ENCODE assay signal across 8 mouse cellular contexts in genomic region chr11:75650958-75651425, GRCm38 (mm10). TPM values are rescaled to one million over a fixed set of nuclear protein-coding genes. Genes with fewer than 3 reads are reported as not detected.
A peak's percentile ranks its signal among the peaks of the same experiment; 100 is the strongest.
DNase-seq lines count a peak whose midpoint lies in the region; ATAC-seq and TF ChIP-seq lines count a peak whose summit lies in the region.

No protein-coding gene starts in this region.

- DNase-seq in kidney, postnatal 4 days: no peak
- no peak for DNase-seq in ovary, postnatal 10 days (ENCODE audit: low spot score)
- no peak for DNase-seq in cerebellum, postnatal 25 days

- H3ac ChIP-seq in myocyte (ENCODE audit: control insufficient read depth, insufficient read length): peak overlapping the region; percentile 78

- 48% methylated on average over 13 of the region's 13 CpGs for WGBS in kidney, embryonic 14.5 days
- 39% methylated on average over 13 of the region's 13 CpGs for WGBS in embryonic facial prominence, embryonic 15.5 days
- WGBS in limb, embryonic 13.5 days: 43% methylated on average over 13 of the region's 13 CpGs

- no peaks in the 10 kb centered on the region for H3K9me3 ChIP-seq in kidney, embryonic 14.5 days (ENCODE audit: control insufficient read depth, low read length)
- H3K9me3 ChIP-seq in embryonic facial prominence, embryonic 15.5 days (replicated peaks): no peaks in the 10 kb centered on the region
- no peaks in the 10 kb centered on the region for H3K9me3 ChIP-seq in limb, embryonic 13.5 days

- peak overlapping the region; percentile 93 for H3K4me2 ChIP-seq in kidney, embryonic 14.5 days (replicated peaks; ENCODE audit: low read depth, low read length)
- peak overlapping the region; percentile 88 for H3K4me2 ChIP-seq in embryonic facial prominence, embryonic 15.5 days (replicated peaks)
- H3K4me2 ChIP-seq in limb, embryonic 13.5 days (replicated peaks): peak overlapping the region; percentile 94
- peak overlapping the region; percentile 90 for H3K4me2 ChIP-seq in myocyte (ENCODE audit: low read depth)

- peak overlapping the region; percentile 92; the same call in 1 of the 2 replicates for H3K27ac ChIP-seq in kidney, embryonic 14.5 days (ENCODE audit: low read depth, low read length)
- H3K27ac ChIP-seq in embryonic facial prominence, embryonic 15.5 days (replicated peaks): peak overlapping the region; percentile 28; the same call in 1 of the 2 replicates
- H3K27ac ChIP-seq in limb, embryonic 13.5 days: no peak overlapping the region

- peak overlapping the region; percentile 73 for H3K4me3 ChIP-seq in kidney, embryonic 14.5 days (ENCODE audit: low read length)
- peak overlapping the region; percentile 59 for H3K4me3 ChIP-seq in embryonic facial prominence, embryonic 15.5 days (replicated peaks)
- H3K4me3 ChIP-seq in limb, embryonic 13.5 days: peak overlapping the region; percentile 67
- H3K4me3 ChIP-seq in myocyte: peak overlapping the region; percentile 65

- no peaks in the 10 kb centered on the region for H3K27me3 ChIP-seq in kidney, embryonic 14.5 days (ENCODE audit: control insufficient read depth, insufficient read depth, low read length)
- H3K27me3 ChIP-seq in embryonic facial prominence, embryonic 15.5 days: no peaks in the 10 kb centered on the region
- H3K27me3 ChIP-seq in limb, embryonic 13.5 days: peaks cover 26% of the 10 kb centered on the region
- no peaks in the 10 kb centered on the region for H3K27me3 ChIP-seq in myocyte (ENCODE audit: control insufficient read depth, insufficient read depth, insufficient read length)

- H3K36me3 ChIP-seq in kidney, embryonic 14.5 days (ENCODE audit: control insufficient read depth, insufficient read depth, low read length): no peaks in the 10 kb centered on the region
- H3K36me3 ChIP-seq in embryonic facial prominence, embryonic 15.5 days: no peaks in the 10 kb centered on the region
- H3K36me3 ChIP-seq in limb, embryonic 13.5 days: peaks cover 8% of the 10 kb centered on the region
- H3K36me3 ChIP-seq in myocyte (ENCODE audit: control insufficient read depth, insufficient read depth): no peaks in the 10 kb centered on the region

- peak overlapping the region; percentile 80 for H3K9ac ChIP-seq in kidney, embryonic 14.5 days (ENCODE audit: low read depth, low read length)
- H3K9ac ChIP-seq in embryonic facial prominence, embryonic 15.5 days: peak overlapping the region; percentile 54; the same call in 1 of the 2 replicates
- H3K9ac ChIP-seq in limb, embryonic 13.5 days: peak overlapping the region; percentile 81

- no peak for ATAC-seq in kidney, embryonic 14.5 days (ENCODE audit: low FRiP score, low TSS enrichment)
- ATAC-seq in embryonic facial prominence, embryonic 15.5 days (ENCODE audit: insufficient number of reproducible peaks, low FRiP score, low TSS enrichment, low read depth): no peak
- no peak for ATAC-seq in limb, embryonic 13.5 days (ENCODE audit: low FRiP score, low read depth)
- ATAC-seq in erythroid progenitor cell, adult 5-6 weeks (replicated peaks; ENCODE audit: low FRiP score, poor library complexity, severe bottlenecking): no peak

- peaks cover 25% of the 10 kb centered on the region for H3K4me1 ChIP-seq in kidney, embryonic 14.5 days (ENCODE audit: control insufficient read depth, insufficient read depth, low read length)
- peaks cover 68% of the 10 kb centered on the region for H3K4me1 ChIP-seq in embryonic facial prominence, embryonic 15.5 days
- H3K4me1 ChIP-seq in limb, embryonic 13.5 days: peaks cover 46% of the 10 kb centered on the region

- no peak for TF ChIP-seq POLR2A in myocyte (IDR thresholded peaks at IDR 0.05; ENCODE audit: insufficient read length, low read depth)

- H3K79me2 ChIP-seq in myocyte (ENCODE audit: control insufficient read depth, insufficient read depth): peaks cover 10% of the 10 kb centered on the region

TF ChIP-seq in myocyte, 11 proteins besides CTCF, POLR2A, EP300 and RAD21:
- TF ChIP-seq REST (IDR thresholded peaks at IDR 0.05; ENCODE audit: insufficient read depth, insufficient read length) (no peak), MYOG (IDR thresholded peaks at IDR 0.05; ENCODE audit: control insufficient read depth in 1 of 3, insufficient read depth in 1 of 3, insufficient read length in 2 of 3, low read depth in 2 of 3) (no peak), E2F4 (IDR thresholded peaks at IDR 0.05; ENCODE audit: insufficient read depth) (no peak), MYOD1 (IDR thresholded peaks at IDR 0.05; ENCODE audit: control insufficient read depth in 1 of 3, insufficient read length in 2 of 3, low read depth in 2 of 3) (no peak), MAX (IDR thresholded peaks at IDR 0.05; ENCODE audit: low read depth) (no peak), CEBPB (IDR thresholded peaks at IDR 0.05; ENCODE audit: insufficient read depth, poor library complexity, severe bottlenecking) (no peak), USF1 (IDR thresholded peaks at IDR 0.05; ENCODE audit: low read depth) (no peak), TCF3 (IDR thresholded peaks at IDR 0.05; ENCODE audit: insufficient read length, low read depth) (no peak), POLR2AphosphoS2 (IDR thresholded peaks at IDR 0.05; ENCODE audit: insufficient read length, low read depth) (no peak), TCF12 (IDR thresholded peaks at IDR 0.05; ENCODE audit: insufficient read depth, poor library complexity, severe bottlenecking) (no peak), SRF (IDR thresholded peaks at IDR 0.05; ENCODE audit: control insufficient read depth, insufficient read length, low read depth) (no peak)

RNA-seq across cellular contexts. Expression of gene Myo1c, which starts 0.7 kb away (rescaled TPM):
- 21.5 and 32.0 TPM in 2 replicates for polyA plus RNA-seq in kidney, embryonic 14.5 days (2014; fragmentation: Nextera tagmentation; extraction: Ambion mirVana)
- polyA plus RNA-seq in embryonic facial prominence, embryonic 15.5 days (2015; fragmentation: Nextera tagmentation; extraction: Ambion mirVana): 56.1 and 65.3 TPM in 2 replicates
- polyA plus RNA-seq in limb, embryonic 13.5 days (2015; fragmentation: Nextera tagmentation; extraction: Ambion mirVana): 34.2 and 38.0 TPM in 2 replicates
- 177 TPM for polyA plus RNA-seq in myocyte (2012; fragmentation: generic; extraction: Trizol)
- total RNA-seq in erythroid progenitor cell, adult 5-6 weeks (2015; ENCODE audit: low replicate concordance): 15.5 and 22.2 TPM in 2 replicates
- total RNA-seq in erythroid progenitor cell, adult 5-6 weeks (2017; ENCODE audit: low replicate concordance): 17.3 and 21.2 TPM in 2 replicates

RNA-seq across cellular contexts. Expression of gene Inpp5k, which starts 20.2 kb away (rescaled TPM):
- 24.9 and 30.1 TPM in 2 replicates for polyA plus RNA-seq in kidney, embryonic 14.5 days (2014; fragmentation: Nextera tagmentation; extraction: Ambion mirVana)
- 25.7 and 31.9 TPM in 2 replicates for polyA plus RNA-seq in embryonic facial prominence, embryonic 15.5 days (2015; fragmentation: Nextera tagmentation; extraction: Ambion mirVana)
- polyA plus RNA-seq in limb, embryonic 13.5 days (2015; fragmentation: Nextera tagmentation; extraction: Ambion mirVana): 21.1 and 22.0 TPM in 2 replicates
- polyA plus RNA-seq in myocyte (2012; fragmentation: generic; extraction: Trizol): 20.7 TPM
- total RNA-seq in erythroid progenitor cell, adult 5-6 weeks (2015; ENCODE audit: low replicate concordance): 36.8 and 78.8 TPM in 2 replicates
- total RNA-seq in erythroid progenitor cell, adult 5-6 weeks (2017; ENCODE audit: low replicate concordance): 38.4 and 46.3 TPM in 2 replicates

RNA-seq across cellular contexts. Expression of gene Crk, which starts 28.1 kb away (rescaled TPM):
- polyA plus RNA-seq in kidney, embryonic 14.5 days (2014; fragmentation: Nextera tagmentation; extraction: Ambion mirVana): 66.1 and 119 TPM in 2 replicates
- polyA plus RNA-seq in embryonic facial prominence, embryonic 15.5 days (2015; fragmentation: Nextera tagmentation; extraction: Ambion mirVana): 105 and 112 TPM in 2 replicates
- polyA plus RNA-seq in limb, embryonic 13.5 days (2015; fragmentation: Nextera tagmentation; extraction: Ambion mirVana): 126 and 128 TPM in 2 replicates
- polyA plus RNA-seq in myocyte (2012; fragmentation: generic; extraction: Trizol): 34.5 TPM
- total RNA-seq in erythroid progenitor cell, adult 5-6 weeks (2015; ENCODE audit: low replicate concordance): 32.1 and 41.5 TPM in 2 replicates
- 43.8 and 83.8 TPM in 2 replicates for total RNA-seq in erythroid progenitor cell, adult 5-6 weeks (2017; ENCODE audit: low replicate concordance)
